Mouse (Mus musculus) spleen, adult 18-20 months (tissue): ENCODE results near the gene Selenon.
"Not testable (repeated sequence)": the region's sequence is repeated elsewhere in the genome, so short reads cannot be mapped to it uniquely, and the experiment has no call there.

ENCODE experiments used
- DNase-seq, 2 experiments: peaks; one replicate each; pipeline ENCODE4 v3.0.0; 2022; ENCODE audit warnings: mixed read lengths in 2 of 2

Selenon gene

GRCm38 (mm10) chr4:134505303-134505789 lies 46.6 kb downstream of the Selenon start:
- no peak for DNase-seq

GRCm38 (mm10) chr4:134503686-134504357 lies 48.1 kb downstream of the Selenon start:
- DNase-seq = no peak

GRCm38 (mm10) chr4:134501095-134501494 lies 50.9 kb downstream of the Selenon start:
- no peak for DNase-seq

- DNase-seq = not testable (repeated sequence)
Measured at GRCm38 (mm10) chr4:134498983-134499382, 53.0 kb downstream of the Selenon start.

- DNase-seq = no peak
Measured at GRCm38 (mm10) chr4:134497986-134498731, 53.8 kb downstream of the Selenon start.

GRCm38 (mm10) chr4:134497223-134497622 lies 54.7 kb downstream of the Selenon start:
- no peak for DNase-seq

GRCm38 (mm10) chr4:134496595-134497210 lies 55.3 kb downstream of the Selenon start, which contains the start of gene Paqr7:
Gene Paqr7, plus strand, starts transcription at chr4:134496697.
- DNase-seq = peak; percentile 58 to 69

- no peak for DNase-seq
Measured at GRCm38 (mm10) chr4:134495546-134495923, 56.4 kb downstream of the Selenon start.

- peak; percentile 33 for DNase-seq
Measured at GRCm38 (mm10) chr4:134494780-134495545, 57.0 kb downstream of the Selenon start.

GRCm38 (mm10) chr4:134494161-134494560 lies 57.8 kb downstream of the Selenon start:
- not testable (repeated sequence) for DNase-seq

GRCm38 (mm10) chr4:134491716-134492115 lies 60.2 kb downstream of the Selenon start:
- no peak for DNase-seq

GRCm38 (mm10) chr4:134489986-134490665 lies 61.8 kb downstream of the Selenon start:
- DNase-seq = no peak

GRCm38 (mm10) chr4:134488211-134488610 lies 63.8 kb downstream of the Selenon start:
- DNase-seq = no peak
